Mouse (Mus musculus) myocyte (in vitro differentiated cells): ENCODE results near the gene Ank3.

Source experiments
- CEBPB ChIP-seq: IDR thresholded peaks from 2 replicates; pipeline ENCODE4 v1.6.1; 2011; ENCODE audit warnings: mild to moderate bottlenecking, moderate library complexity; ENCODE audit not compliant: poor library complexity, insufficient read depth, severe bottlenecking
- MAX ChIP-seq: IDR thresholded peaks from one replicate; pipeline ENCODE4 v1.6.1; 2011; ENCODE audit warnings: low read depth, mild to moderate bottlenecking, control low read depth
- MYOG ChIP-seq, 3 experiments: IDR thresholded peaks; one replicate each; pipeline ENCODE4 v1.6.1; 2011; ENCODE audit warnings: control low read depth in 2 of 3, low read depth in 2 of 3, mild to moderate bottlenecking in 2 of 3; ENCODE audit not compliant: insufficient read length in 2 of 3, control insufficient read depth in 1 of 3, insufficient read depth in 1 of 3
- POLR2A ChIP-seq: IDR thresholded peaks from one replicate; pipeline ENCODE4 v1.6.1; 2011; ENCODE audit warnings: low read depth, mild to moderate bottlenecking, control low read depth, moderate library complexity; ENCODE audit not compliant: insufficient read length
- POLR2AphosphoS2 ChIP-seq: IDR thresholded peaks from one replicate; pipeline ENCODE4 v1.6.1; 2011; ENCODE audit warnings: low read depth, control low read depth; ENCODE audit not compliant: insufficient read length
- REST ChIP-seq: IDR thresholded peaks from one replicate; pipeline ENCODE4 v1.6.1; 2011; ENCODE audit warnings: mild to moderate bottlenecking, control low read depth, moderate library complexity; ENCODE audit not compliant: insufficient read depth, insufficient read length
- TCF12 ChIP-seq: IDR thresholded peaks from one replicate; pipeline ENCODE4 v1.6.1; 2011; ENCODE audit warnings: mild to moderate bottlenecking, control low read depth; ENCODE audit not compliant: poor library complexity, insufficient read depth, severe bottlenecking
- USF1 ChIP-seq: IDR thresholded peaks from one replicate; pipeline ENCODE4 v1.6.1; 2011; ENCODE audit warnings: low read depth, mild to moderate bottlenecking, control low read depth, moderate library complexity

GRCm38 (mm10) chr10:69405431-69405830, 6.9 kb downstream of the Ank3 start:
- no peak for TF ChIP-seq POLR2A
- TF ChIP-seq CEBPB = no peak
- TF ChIP-seq REST = no peak
- no peak for TF ChIP-seq MYOG (IDR thresholded peaks at IDR 0.05; ENCODE audit: control insufficient read depth in 1 of 3, insufficient read depth in 1 of 3, insufficient read length in 2 of 3, low read depth in 2 of 3)
- no peak for TF ChIP-seq POLR2AphosphoS2
- no peak for TF ChIP-seq TCF12
- no peak for TF ChIP-seq USF1
- TF ChIP-seq MAX = no peak
